Mouse (Mus musculus): Measurements from ENCODE around the gene Pou2f2. TPM values are rescaled to one million over a fixed set of nuclear protein-coding genes. Genes with fewer than 3 reads are reported as not detected.

The Pou2f2 gene
- total RNA-seq, 2 experiments from 2014 or later = 0.53 to 0.68 TPM

Small RNA genes lying within 50 kb of the gene (microRNA-seq; reads per million reads assigned to microRNA genes)
- gene Mir6537 (ENCODE audit: borderline number of aligned reads in 2 of 2) (0 reads per million in 2 experiments), gene Mir7048 (ENCODE audit: borderline number of aligned reads in 2 of 2) (0 reads per million in 2 experiments)

Other genes with a start within 250 kb of the Pou2f2 start
- not detected for gene Gm4881, start 235.2 kb downstream of the Pou2f2 start, total RNA-seq (2021)
- gene Rabac1, start 207.0 kb downstream of the Pou2f2 start, total RNA-seq (2021) = 100 to 1,000 TPM; 305 to 326 TPM
- under 1 TPM; 0.35 to 0.67 TPM for gene Atp1a3, start 173.8 kb downstream of the Pou2f2 start, total RNA-seq (2021)
- 1 to 10 TPM; 4.4 to 5.7 TPM for gene Grik5, start 107.4 kb downstream of the Pou2f2 start, total RNA-seq (2021)
- gene Zfp574, start 107.2 kb downstream of the Pou2f2 start, total RNA-seq (2021) = 10 to 100 TPM in 1 of 2 experiments, 1 to 10 TPM in 1; 9.8 to 10.7 TPM
- 10 to 100 TPM; 17.3 to 22.2 TPM for gene Dedd2, start 40.9 kb upstream of the Pou2f2 start, total RNA-seq (2021)
- gene Zfp526, start 41.7 kb upstream of the Pou2f2 start, total RNA-seq (2021) = 1 to 10 TPM; 8.9 to 10.0 TPM
- 10 to 100 TPM; 67.5 to 69.2 TPM for gene Gsk3a, start 58.1 kb upstream of the Pou2f2 start, total RNA-seq (2021)
- gene Erf, start 71.0 kb upstream of the Pou2f2 start, total RNA-seq (2021) = 10 to 100 TPM; 22.3 to 26.2 TPM
- 10 to 100 TPM; 63.7 to 68.7 TPM for gene Cic, start 88.0 kb upstream of the Pou2f2 start, total RNA-seq (2021)
- 1 to 10 TPM; 3.7 to 5.1 TPM for gene Pafah1b3, start 118.3 kb upstream of the Pou2f2 start, total RNA-seq (2021)
- gene Prr19, start 121.7 kb upstream of the Pou2f2 start, total RNA-seq (2021) = not detected
- gene Tmem145, start 126.4 kb upstream of the Pou2f2 start, total RNA-seq (2021) = not detected
- gene Megf8, start 137.4 kb upstream of the Pou2f2 start, total RNA-seq (2021) = 10 to 100 TPM; 30.4 to 31.1 TPM
- not detected for gene Cnfn, start 190.0 kb upstream of the Pou2f2 start, total RNA-seq (2021)
- gene Lipe, start 219.0 kb upstream of the Pou2f2 start, total RNA-seq (2021) = 10 to 100 TPM; 53.3 to 57.8 TPM
- not detected for gene Cxcl17, start 233.2 kb upstream of the Pou2f2 start, total RNA-seq (2021)

Data from heart, postnatal 36 days (tissue).